1 mouse cellular context compared by ENCODE assay signal in the genomic region with DNA sequence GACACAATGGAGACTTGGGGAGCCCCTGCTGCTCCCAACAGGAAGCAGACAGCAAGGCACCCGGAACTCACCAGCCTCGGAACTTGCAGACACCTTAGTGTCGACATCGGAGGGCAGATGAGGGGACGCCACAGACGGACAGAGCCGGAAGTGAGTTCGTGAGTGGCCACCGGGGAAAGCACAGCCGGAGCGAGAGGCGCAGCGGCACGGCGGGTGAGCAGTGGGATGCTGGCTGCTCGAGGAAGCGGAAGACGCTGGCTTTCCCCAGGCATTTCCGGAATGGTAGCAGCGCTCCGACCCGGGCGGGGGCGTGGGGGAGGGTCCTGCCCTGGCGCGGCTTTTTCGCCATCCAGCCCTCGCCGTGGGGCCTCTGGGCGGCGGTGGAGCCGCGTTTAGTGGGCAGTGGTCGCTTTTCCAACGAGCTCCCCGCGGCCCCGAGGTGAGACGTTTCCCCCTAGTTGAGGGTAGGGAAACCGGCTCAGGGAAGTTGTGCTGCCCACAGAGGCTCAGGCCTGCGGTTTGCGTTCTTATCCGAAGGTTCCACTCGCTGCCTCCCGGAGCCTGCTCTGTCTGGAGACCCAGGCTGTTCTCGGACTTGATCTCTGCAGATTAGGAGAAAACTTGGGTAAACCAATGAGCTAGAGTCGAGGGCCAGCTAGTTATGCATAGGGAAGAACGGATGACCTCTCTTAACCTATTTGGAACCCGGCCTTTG.
A peak's percentile ranks its signal among the peaks of the same experiment; 100 is the strongest.
TF ChIP-seq lines count a peak whose summit lies in the region.

A gene (plus strand): TSS at position 120 of the 715 bp plus-strand sequence.
A gene (minus strand): TSS at position 227 of the 715 bp plus-strand sequence.

TF ChIP-seq in MEL, 35 proteins besides CTCF, POLR2A, EP300 and RAD21 (continued from another document):
- TF ChIP-seq ETS1 (IDR thresholded peaks at IDR 0.05; ENCODE audit: low read depth, low read length) (peak; percentile 64), UBTF (IDR thresholded peaks at IDR 0.05; ENCODE audit: borderline replicate concordance, insufficient read depth, low read depth, low read length) (no peak), MYB (IDR thresholded peaks at IDR 0.05; ENCODE audit: low read depth, low read length) (peak; percentile 32; the same call in 1 of the 2 replicates), MAFK (IDR thresholded peaks at IDR 0.05; ENCODE audit: borderline replicate concordance, low read depth, low read length) (no peak), POLR2AphosphoS2 (IDR thresholded peaks at IDR 0.05; ENCODE audit: low read length) (peak; percentile 77; the same call in 1 of the 2 replicates), ZKSCAN1 (IDR thresholded peaks at IDR 0.05; ENCODE audit: low read depth, low read length) (no peak), ZC3H11A (IDR thresholded peaks at IDR 0.05; ENCODE audit: low read depth, low read length) (0 out of 2 replicates have a peak, but pooled peaks have one; percentile 10), MYC (IDR thresholded peaks at IDR 0.05; ENCODE audit: low read depth, low read length) (peak; percentile 77; the same call in 1 of the 2 replicates), TBP (IDR thresholded peaks at IDR 0.05; ENCODE audit: low read depth, low read length) (peak; percentile 88), MEF2A (IDR thresholded peaks at IDR 0.05; ENCODE audit: extremely low read depth, insufficient replicate concordance, low read depth, low read length, poor library complexity, severe bottlenecking) (no peak), ELF1 (IDR thresholded peaks at IDR 0.05; ENCODE audit: low read depth, low read length) (peak; percentile 96), ZMIZ1 (IDR thresholded peaks at IDR 0.05; ENCODE audit: low read depth, low read length) (peak; percentile 82; the same call in 1 of the 2 replicates), KAT2A (conservative IDR thresholded peaks at IDR 0.05; ENCODE audit: low read depth, low read length) (peak; percentile 60; the same call in 1 of the 2 replicates), ZNF384 (IDR thresholded peaks at IDR 0.05; ENCODE audit: low read depth, low read length) (no peak; the same call in 1 of the 2 replicates), TAL1 (IDR thresholded peaks at IDR 0.05; ENCODE audit: low read length) (peak; percentile 80), GABPA (IDR thresholded peaks at IDR 0.05; ENCODE audit: low read depth, low read length) (no peak), NELFE (IDR thresholded peaks at IDR 0.05; ENCODE audit: low read depth, low read length) (peak; percentile 83), CHD2 (IDR thresholded peaks at IDR 0.05; ENCODE audit: low read length) (no peak), CHD1 (IDR thresholded peaks at IDR 0.05; ENCODE audit: low read depth, low read length) (no peak), TCF12 (IDR thresholded peaks at IDR 0.05; ENCODE audit: low read depth, low read length) (peak; percentile 87), GATA1 (IDR thresholded peaks at IDR 0.05; ENCODE audit: low read depth, low read length) (0 out of 2 replicates have a peak, but pooled peaks have one; percentile 33), SMC3 (IDR thresholded peaks at IDR 0.05; ENCODE audit: low read depth, low read length) (no peak)
